Mouse (Mus musculus) c-Kit-positive CD71-negative TER-119-negative erythroid progenitor cells, embryonic 14.5 days (primary cell): ENCODE results near the gene Olfr748.
"Not testable (repeated sequence)": the region's sequence is repeated elsewhere in the genome, so short reads cannot be mapped to it uniquely, and the experiment has no call there.

Source experiments
- DNase-seq: peaks from one replicate; pipeline ENCODE4 v3.0.0-alpha.2; 2013; ENCODE audit warnings: low read depth

The Olfr748 gene

DNA sequence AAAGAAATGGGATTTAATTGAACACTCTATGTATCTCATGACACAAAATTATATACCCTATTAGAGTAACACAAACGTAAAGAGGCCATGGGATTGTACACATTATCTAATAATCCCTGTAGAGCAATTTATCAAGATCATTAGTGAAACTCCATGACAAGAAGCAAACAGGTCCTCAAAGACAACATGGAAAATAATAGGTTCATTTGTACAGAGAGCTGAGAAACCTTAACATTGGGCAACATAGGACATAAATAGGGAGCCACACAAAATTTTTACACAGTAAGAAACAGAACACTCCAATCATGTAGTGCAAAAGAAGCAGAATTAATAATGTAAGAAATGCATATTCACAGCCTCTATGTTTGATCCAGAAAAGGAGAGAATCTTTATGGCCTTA, at the start of gene Olfr748:
Gene Olfr748, plus strand, starts transcription at position 301 of the 400 bp plus-strand sequence.
- no peak for DNase-seq

GRCm38 (mm10) chr14:50693106-50693505, 14.1 kb upstream of the Olfr748 start, which contains the start of gene Olfr747:
Olfr747 (minus strand) TSS chr14:50693206.
- no peak for DNase-seq

DNA sequence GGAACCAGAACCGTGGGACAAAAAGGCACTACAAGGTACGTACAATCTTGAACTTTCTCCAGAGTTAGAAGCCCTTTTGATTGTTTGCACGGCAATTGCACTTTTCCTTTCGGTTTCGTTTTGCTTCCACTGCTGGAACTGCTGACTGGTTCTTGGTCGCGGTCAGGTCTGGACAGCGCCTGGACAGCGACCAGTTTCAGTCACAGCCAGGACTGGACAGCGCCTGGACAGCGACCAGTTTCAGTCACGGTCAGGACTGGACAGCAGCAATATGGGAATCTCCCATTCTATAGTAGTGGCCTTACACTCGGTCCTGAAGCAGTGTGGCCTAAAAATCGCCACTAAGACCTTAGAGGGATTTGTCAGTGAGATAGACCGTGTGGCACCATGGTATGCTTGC, 12.7 kb downstream of the Olfr748 start:
- DNase-seq = not testable (repeated sequence)

GRCm38 (mm10) chr14:50722371-50722770, 15.2 kb downstream of the Olfr748 start:
- not testable (repeated sequence) for DNase-seq

GRCm38 (mm10) chr14:50740334-50740733, 33.2 kb downstream of the Olfr748 start:
- no peak for DNase-seq

GRCm38 (mm10) chr14:50741584-50741983, 34.4 kb downstream of the Olfr748 start:
- no peak for DNase-seq

DNA sequence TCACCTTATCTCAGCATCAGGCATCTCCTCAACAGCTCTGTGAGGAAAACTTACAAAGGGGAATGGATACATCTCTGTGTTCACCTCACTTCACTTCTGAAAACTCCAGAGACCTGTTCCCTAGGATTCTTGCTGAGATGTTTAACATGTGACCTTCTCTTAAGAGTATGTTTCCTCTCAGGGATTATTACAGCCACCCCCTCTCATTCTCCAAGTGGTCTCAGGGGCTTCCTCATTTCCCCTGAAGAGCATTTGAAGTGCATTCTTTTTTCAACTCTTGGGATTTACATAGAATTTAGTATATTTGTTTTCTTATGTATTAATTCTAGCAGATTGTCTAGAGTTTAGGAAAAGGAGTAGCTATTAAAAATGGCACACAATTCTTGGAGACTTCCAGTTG, 37.8 kb downstream of the Olfr748 start, which contains the start of gene Olfr749:
Gene Olfr749, minus strand, starts transcription at position 101 of the 400 bp plus-strand sequence.
- DNase-seq = no peak

- no peak for DNase-seq
Measured at GRCm38 (mm10) chr14:50758416-50759085, 51.4 kb downstream of the Olfr748 start.
